Mouse (Mus musculus) megakaryocyte, embryonic 14.5 days (primary cell): Measurements from ENCODE around the gene Zc3h10.

Experiments
- FLI1 ChIP-seq: IDR thresholded peaks from 2 replicates; pipeline ENCODE4 v1.6.1; 2012; ENCODE audit warnings: low read length, inconsistent platforms, mixed read lengths
- GATA1 ChIP-seq: IDR thresholded peaks from 3 replicates; pipeline ENCODE4 v1.6.1; 2012; ENCODE audit warnings: mixed read lengths, low read length, inconsistent platforms, borderline replicate concordance

- TF ChIP-seq GATA1 (no peak), FLI1 (no peak)
Observed at GRCm38 (mm10) chr10:128544151-128544657, 3.4 kb downstream of the Zc3h10 start.
